Mouse (Mus musculus): ENCODE measurements around the gene Cep41.

- TF ChIP-seq EP300 (optimal IDR thresholded peaks at IDR 0.05) (no peak), CTCF (IDR thresholded peaks at IDR 0.05; ENCODE audit: low read depth) (no peak)
These were observed 26.0 kb downstream of the Cep41 start for GRCm38 (mm10) chr6:30667585-30667984.

Measured in stomach, postnatal 0 days (tissue).